Mouse (Mus musculus): ENCODE measurements at regions not wholly inside any gene's neighbourhood (a gene's known extent, or its start where the extent isn't known, plus 50 kb on each side); places are given as distances from the start of the nearest gene placed in this dataset.

DNA sequence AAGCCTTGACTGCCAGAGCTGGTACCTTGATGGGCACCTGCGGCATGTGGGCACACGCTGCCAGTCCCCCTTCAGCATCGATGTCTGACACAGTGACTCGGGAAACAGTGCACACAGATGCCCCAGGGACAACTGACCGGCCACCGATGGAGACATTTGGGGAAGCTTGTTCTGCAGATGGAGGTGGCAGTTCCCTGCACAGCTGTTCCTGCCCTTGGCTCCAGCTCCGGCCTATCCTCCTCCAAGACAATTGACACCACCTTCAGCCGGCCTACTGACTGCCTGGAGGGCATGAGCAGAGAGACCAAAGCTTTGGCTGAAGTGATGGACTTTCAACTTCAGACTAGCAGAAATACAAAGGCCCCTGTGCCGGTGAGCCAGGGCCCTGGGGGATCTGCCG lies 100.7 kb upstream of the Sulf2 start:
- TF ChIP-seq CTCF (conservative IDR thresholded peaks at IDR 0.05; ENCODE audit: low read length) (no peak), POU5F1 (IDR thresholded peaks at IDR 0.05; ENCODE audit: borderline replicate concordance, low read length) (no peak), NANOG (IDR thresholded peaks at IDR 0.05; ENCODE audit: borderline replicate concordance, low read length) (no peak)
